Mouse (Mus musculus): ENCODE results near the gene Inpp1.

Gene Inpp1

DNA sequence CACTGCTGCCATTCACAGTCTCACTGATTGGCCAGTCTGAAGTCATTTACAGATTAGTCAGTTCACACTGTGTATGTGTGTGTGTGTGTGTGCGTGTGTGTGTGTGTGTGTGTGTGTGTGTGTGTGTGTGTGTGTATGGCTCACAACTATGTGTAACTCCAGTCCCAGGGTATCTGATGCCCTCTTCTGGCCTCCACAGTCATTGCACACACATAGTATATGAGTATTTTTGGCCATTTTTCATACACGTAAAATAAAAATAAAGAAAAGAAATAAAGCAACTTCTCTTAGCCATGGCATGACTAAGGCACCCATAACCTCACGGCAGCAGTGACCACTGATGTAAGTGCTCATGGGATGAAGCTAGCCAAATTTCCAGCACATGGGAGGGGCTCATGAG, 23.8 kb downstream of the Inpp1 start:
- in situ Hi-C loops (cut with MboI, MseI): loop anchor here (5.0 kb wide), 1 partner anchor 76 kb away; no protein-coding TSS in a partner anchor

GRCm38 (mm10) chr1:52792701-52793100, 24.8 kb downstream of the Inpp1 start:
- in situ Hi-C loops (cut with MboI, MseI): loop anchor here (5.0 kb wide), 1 partner anchor 75 kb away; no protein-coding TSS in a partner anchor

- in situ Hi-C loops (cut with MboI, MseI): no loop called here
These were observed 30.2 kb downstream of the Inpp1 start for GRCm38 (mm10) chr1:52787254-52787653.

DNA sequence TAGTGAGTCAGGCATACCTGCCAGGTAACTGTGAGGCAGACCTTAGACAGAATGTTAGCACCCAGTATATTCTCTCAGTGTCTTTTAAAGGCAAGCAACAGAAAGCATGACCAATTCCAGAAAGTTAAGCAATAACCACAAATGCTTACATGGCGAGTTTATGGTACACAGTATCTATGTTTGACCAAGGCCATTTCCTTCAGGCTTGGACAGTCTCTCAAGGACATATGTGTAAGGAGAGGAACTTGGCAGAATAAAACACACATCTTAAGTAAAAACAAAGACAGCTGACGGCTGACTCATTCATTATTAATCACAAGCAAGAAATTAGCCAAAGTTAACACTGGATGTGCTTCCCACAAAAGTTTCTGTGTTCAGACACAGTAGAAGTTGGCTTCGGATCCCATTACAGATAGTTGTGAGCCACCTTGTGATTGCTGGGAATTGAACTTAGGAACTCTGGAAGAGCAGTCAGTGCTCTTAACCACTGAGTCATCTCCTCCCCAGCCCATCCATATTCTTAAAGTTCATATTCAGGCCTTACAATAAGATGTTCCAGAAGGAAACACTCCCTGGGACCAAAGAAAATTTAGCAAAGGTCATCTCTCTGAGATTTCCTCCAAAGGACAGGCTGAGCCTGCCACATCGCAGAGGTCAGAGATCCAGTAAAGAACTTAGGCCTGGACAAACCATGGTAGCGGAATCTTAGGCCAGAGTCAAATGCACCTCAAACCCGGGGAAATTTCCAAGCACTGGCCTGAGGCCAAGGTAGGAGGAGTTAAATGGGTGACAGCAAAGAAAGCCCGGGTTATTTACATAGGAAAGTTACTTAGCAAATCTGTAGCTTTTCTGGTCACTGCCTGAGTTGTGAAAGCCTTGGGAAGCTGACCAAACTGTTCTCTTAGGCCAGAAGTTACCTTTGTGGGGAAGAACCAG, 52.0 kb downstream of the Inpp1 start:
- in situ Hi-C loops (cut with MboI, MseI): no loop called here

- in situ Hi-C loops (cut with MboI, MseI): no loop called here
These were observed 53.3 kb downstream of the Inpp1 start for GRCm38 (mm10) chr1:52763894-52764809.

DNA sequence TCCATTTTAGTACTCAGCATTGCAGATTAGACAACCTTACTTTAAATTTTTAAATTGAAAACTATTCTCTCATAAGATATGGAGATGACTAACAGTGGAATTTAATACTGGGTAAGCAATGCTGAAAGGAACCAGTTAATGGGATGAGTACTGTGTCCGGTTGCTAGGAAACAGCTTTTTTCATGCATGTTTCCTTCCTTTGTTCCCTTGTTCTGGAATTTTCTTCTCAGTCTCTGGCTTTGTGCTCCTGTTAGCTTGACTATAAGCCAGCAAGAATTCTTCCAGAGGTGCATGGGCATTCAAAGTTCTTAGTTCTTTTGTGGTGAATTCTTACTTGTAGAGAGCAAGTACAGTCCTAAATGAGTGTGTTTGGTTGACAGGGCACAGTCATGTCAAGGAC, 59.3 kb downstream of the Inpp1 start:
- in situ Hi-C loops (cut with MboI, MseI): no loop called here

- in situ Hi-C loops (cut with MboI, MseI): no loop called here
These were observed 63.2 kb downstream of the Inpp1 start for GRCm38 (mm10) chr1:52754331-52754730.

DNA sequence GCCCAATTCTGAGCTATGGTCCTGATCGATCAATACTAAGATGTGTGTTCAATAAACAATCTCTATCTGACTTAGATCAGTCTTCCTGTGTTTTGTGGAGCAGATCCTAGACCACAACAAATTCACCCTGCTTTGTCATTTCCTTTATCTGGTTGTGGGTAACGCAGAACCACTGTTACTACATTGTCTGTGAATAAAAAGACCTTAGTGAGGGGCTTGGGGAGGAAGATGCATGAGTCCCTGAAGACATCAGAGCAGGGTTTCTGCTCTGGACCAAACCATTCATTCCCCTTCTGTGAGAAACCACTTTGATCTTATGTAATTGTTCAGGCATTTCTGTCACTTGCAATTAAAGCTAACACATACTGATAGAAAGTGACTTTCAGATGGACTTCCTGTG, 63.7 kb downstream of the Inpp1 start:
- in situ Hi-C loops (cut with MboI, MseI): no loop called here

- in situ Hi-C loops (cut with MboI, MseI): no loop called here
These were observed 64.8 kb downstream of the Inpp1 start for GRCm38 (mm10) chr1:52752706-52753105.

DNA sequence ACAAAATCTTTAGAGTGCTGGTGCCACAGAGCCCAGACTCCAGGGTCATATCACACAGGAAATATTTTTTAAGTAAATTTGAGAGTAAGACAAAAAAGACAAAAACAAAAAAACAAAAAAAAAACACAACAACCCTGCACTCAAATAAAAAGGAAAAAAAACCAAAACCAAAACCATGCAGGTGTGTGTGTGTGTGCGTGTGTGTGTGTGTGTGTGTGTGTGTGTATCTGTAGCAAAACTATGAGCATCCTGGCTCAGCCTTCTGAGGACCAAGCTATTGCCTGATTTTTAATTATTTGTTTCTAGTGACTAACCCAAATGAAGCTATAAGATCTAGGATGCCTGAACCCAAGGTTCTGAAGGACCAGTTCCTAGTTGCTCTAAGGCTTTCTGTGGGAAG, 65.9 kb downstream of the Inpp1 start:
- in situ Hi-C loops (cut with MboI, MseI): no loop called here

GRCm38 (mm10) chr1:52749978-52750377, 67.5 kb downstream of the Inpp1 start:
- in situ Hi-C loops (cut with MboI, MseI): loop anchor here (5.0 kb wide), 1 partner anchor 98 kb away; no protein-coding TSS in a partner anchor

DNA sequence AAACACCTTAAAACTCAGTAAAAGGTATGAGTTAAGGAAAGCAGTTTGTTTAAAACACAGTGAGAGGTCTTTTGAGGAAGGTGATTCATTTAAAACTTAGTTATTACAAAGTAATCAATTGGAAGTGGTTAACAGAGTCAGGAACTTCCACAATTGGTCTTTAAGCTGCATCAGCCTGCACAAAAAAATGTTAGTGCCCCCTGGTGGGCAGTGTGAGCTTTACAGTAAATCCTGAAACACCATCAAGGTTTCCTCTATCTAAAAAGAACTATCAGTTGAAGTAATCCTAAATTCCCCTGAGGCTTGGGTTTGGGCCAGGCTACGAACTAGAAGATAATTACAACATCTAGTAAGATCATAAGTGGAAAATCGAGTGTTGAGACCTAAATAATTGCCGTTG, 69.2 kb downstream of the Inpp1 start:
- in situ Hi-C loops (cut with MboI, MseI): loop anchor here (5.0 kb wide), 1 partner anchor 96 kb away; no protein-coding TSS in a partner anchor

DNA sequence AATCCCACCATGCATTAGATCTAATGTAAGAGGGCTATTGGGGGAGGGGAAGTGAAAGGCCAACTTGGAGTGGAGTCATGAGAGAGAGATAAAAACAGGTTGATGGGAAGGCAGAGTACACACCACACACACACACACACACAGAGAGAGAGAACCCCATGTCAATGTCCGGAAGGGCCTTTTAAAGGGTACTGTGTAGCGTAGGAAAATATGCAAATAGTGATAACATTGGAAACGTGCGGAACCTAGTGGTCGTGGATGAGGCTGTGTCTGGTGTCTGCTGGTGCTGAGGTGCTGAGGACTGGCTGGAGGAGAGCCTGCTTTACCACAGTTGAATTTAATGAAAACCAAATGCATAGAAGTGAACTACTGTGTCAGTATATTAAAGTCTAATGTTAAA, 74.9 kb downstream of the Inpp1 start:
- in situ Hi-C loops (cut with MboI, MseI): no loop called here
